Mouse (Mus musculus): ENCODE measurements around the gene Taf1a.
A peak's percentile ranks its signal among the peaks of the same experiment; 100 is the strongest.

Taf1a gene

GRCm38 (mm10) chr1:183414081-183414727 lies 25.4 kb downstream of the Taf1a start:
- DNase-seq (ENCODE audit: low spot score) = no peak

DNA sequence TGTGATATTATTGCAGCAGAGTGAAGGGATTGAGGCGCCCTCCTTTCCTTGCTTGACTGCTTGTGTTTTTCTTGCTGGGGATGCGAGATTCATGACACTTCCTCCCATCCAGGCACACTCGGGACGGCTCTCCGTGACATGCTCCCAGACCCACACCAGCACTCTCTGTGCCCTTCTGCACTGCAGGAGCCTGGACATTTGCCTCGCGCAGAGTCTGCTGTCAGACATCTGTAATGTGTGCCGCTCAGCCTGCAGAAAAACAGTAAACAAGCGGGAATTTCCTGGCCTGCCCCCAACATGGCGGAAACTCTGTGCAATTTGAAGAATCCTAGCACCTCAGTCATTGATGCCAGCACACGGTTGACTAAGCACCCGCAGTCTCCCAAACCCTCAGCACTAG lies 29.1 kb downstream of the Taf1a start, which contains the start of gene Hhipl2:
TSS of gene Hhipl2 (plus strand) at position 343 of the 400 bp plus-strand sequence.
- DNase-seq (ENCODE audit: low spot score) = no peak

GRCm38 (mm10) chr1:183419741-183420140 lies 31.0 kb downstream of the Taf1a start:
- no peak for DNase-seq (ENCODE audit: low spot score)

DNA sequence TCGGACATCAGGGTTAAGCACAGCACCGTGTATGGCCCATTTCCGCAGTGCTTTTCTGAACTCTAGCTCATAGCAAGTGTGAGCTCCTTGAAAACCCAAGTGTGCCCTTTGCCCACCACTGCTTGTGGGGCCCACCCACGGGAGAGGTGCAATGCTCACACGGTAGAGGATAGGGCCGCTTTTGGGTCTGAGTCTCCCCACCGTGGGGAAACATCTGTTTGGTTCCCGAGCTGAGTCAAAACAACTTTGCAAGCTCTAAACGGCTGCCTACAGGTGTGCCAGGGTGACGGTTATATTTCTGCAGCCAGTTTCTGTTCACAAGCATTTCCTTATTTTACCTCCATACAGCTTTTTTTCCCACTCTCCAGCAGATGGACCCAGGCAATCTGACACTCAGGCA lies 31.5 kb downstream of the Taf1a start:
- DNase-seq (ENCODE audit: low spot score) = no peak

GRCm38 (mm10) chr1:183424100-183424499 lies 35.3 kb downstream of the Taf1a start:
- DNase-seq (ENCODE audit: low spot score) = no peak

DNA sequence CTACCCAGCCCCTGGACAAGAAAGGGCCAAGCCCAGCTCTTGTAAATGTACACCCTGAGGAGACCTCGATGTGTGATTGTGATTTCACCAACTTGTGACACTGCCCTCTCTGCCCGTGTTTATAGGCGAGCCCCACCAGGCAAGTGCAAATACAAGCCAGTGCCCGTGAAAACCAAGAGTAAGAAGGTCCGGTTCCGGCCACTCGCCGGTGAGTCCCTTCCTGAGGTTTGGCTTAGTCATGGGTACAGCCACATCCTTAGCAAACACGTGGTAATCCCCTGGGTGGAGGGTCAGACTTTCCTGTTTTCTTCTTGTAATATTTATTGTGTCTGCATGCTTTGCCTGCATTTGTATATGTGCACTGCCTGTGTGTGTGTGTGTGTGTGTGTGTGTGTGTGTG lies 46.1 kb downstream of the Taf1a start:
- DNase-seq (ENCODE audit: low spot score) = no peak

DNA sequence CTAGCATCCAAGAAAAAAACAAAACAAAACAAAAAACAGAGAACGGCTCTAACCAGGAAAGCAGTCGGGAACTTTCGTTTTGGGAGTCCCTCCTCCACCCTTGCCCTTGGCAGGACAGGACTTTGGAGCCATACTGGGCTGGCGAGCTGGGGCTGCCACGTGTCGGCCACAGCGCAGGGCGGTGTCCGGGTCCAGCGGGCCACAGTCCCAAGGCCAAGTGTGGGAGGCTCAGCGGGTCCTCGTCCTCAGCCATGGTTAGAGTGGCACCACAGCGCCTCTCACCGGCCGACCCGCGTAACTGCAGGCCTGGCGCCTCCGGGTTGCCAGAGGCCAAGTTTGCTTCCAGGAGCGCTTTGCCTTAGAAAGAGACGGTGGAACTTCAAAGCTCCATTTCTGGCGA lies 50.3 kb downstream of the Taf1a start:
- peak; percentile 68 for DNase-seq (ENCODE audit: low spot score)

- DNase-seq (ENCODE audit: low spot score) = peak; percentile 95
These were observed 53.4 kb downstream of the Taf1a start for GRCm38 (mm10) chr1:183442015-183442774.

GRCm38 (mm10) chr1:183453066-183453465 lies 64.3 kb downstream of the Taf1a start:
- no peak for DNase-seq (ENCODE audit: low spot score)

Measured in embryo, embryonic 10 days (tissue).